Mouse (Mus musculus) layer of hippocampus, postnatal 36 days (tissue): ENCODE measurements around the gene Slx4ip. TPM values are rescaled to one million over a fixed set of nuclear protein-coding genes. Genes with fewer than 3 reads are reported as not detected.

ENCODE experiments used
- DNase-seq, 2 experiments: peaks; one replicate each; pipeline ENCODE4 v3.0.0; 2022
- total RNA-seq, 2 experiments: library from RNA; stranded (reverse); gene quantifications; 2 replicates each; pipeline ENCODE4 v1.2.3; 2021

Gene Slx4ip
- total RNA-seq, 2 experiments from 2014 or later = 7.9 to 8.2 TPM

DNA sequence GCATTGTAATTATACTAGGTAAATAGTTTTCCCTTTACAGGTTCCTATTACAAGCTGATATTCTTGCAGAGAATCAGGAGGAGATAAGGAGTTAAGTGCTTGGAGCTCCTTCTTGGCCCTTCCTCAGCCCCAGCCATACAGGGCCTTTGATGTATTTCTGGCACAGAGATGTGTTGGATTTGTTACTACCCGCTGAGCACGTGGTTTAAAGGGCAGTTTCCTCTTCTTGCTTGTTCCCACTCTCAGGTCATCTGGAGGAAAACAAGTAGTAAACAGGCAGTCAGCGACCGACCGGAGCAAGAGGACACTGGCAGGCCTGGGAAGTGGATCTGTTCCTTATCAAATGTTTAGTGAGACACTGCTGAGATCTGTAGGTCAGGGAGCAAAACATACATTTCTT lies 56.9 kb downstream of the Slx4ip start:
- no peak for DNase-seq

- no peak for DNase-seq
Measured at GRCm38 (mm10) chr2:136952238-136952637, 61.2 kb downstream of the Slx4ip start.

DNA sequence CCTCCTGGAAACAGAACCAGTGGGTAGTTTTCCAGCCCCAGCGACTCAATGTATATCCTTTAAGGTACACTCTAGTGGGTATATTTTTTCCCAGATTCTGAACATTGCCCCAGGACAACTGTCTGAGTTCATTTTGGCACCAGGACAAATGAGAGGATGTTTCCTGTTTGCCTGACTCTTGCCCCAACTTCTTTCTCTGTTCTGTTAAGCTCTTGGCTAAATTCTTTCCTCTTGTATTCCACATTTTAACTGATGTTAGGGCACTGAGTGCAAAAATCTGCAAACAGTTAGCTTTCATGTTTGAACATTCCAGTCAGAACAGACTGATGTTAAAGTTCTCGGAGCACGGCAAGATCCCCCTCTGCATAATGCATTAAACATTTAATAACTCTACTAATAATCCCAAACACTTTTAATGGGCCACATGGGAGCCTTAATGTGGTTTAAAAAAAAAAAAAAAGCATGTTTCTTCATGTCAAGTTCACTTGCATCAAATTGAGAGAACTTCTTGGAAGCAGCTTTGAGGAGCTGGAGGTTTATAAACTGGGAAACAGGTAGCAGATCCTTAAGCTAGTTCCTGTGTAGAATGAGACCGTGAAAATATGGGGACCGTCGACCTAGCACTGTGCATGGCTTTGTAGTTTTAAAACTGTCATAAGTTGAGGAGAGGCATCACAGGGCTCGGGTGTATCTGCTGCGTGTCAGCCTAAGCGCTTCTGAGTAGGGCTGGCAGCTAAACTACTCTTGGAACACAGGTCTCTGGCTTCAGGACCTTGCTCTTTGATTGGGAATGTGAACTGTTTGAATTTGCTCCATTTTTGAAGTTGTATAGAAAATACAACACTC lies 64.9 kb downstream of the Slx4ip start:
- no peak for DNase-seq

- no peak for DNase-seq
Measured at GRCm38 (mm10) chr2:136958697-136959096, 67.7 kb downstream of the Slx4ip start.

DNA sequence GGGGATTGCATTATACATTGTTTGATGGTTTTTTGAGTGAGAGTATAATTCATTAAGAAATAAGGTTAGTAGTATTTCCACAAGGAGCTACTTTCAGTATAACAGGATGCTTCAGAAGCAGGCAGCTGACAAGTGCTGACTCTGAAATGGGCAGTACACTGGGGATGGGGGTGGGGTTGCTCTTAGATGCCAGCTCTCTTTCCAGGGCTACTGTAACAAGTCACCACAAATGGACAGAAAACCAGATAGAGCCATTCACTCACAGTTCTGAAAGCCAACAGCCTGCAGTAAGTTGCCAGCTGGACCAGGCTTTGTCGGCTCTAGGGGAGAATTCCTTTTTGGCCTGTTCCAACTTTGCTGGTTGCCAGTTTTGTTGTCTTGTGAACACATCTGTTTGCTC lies 84.8 kb downstream of the Slx4ip start:
- DNase-seq = no peak

GRCm38 (mm10) chr2:136979056-136979772 lies 88.2 kb downstream of the Slx4ip start:
- DNase-seq = no peak

- no peak for DNase-seq
Measured at GRCm38 (mm10) chr2:136981062-136981879, 90.3 kb downstream of the Slx4ip start.

DNA sequence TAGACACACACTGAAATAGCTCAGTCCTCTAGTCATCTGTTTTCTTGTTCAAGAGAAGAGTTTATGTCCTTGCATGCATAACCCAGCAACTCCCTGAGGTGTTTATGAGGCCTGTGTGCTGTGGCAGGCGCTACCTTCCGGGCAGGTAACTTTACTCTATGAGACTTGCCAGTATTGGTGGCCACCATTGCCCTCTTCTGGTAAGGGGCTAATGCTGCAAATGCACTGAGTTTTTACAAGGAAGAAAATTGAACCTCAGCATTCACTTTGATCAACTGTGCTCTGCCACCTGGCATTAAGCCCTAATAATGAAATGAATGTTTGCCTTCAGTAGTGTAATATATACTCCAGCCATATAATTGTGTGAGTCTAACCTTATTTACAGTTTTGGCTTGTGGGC lies 92.9 kb downstream of the Slx4ip start:
- DNase-seq = no peak

DNA sequence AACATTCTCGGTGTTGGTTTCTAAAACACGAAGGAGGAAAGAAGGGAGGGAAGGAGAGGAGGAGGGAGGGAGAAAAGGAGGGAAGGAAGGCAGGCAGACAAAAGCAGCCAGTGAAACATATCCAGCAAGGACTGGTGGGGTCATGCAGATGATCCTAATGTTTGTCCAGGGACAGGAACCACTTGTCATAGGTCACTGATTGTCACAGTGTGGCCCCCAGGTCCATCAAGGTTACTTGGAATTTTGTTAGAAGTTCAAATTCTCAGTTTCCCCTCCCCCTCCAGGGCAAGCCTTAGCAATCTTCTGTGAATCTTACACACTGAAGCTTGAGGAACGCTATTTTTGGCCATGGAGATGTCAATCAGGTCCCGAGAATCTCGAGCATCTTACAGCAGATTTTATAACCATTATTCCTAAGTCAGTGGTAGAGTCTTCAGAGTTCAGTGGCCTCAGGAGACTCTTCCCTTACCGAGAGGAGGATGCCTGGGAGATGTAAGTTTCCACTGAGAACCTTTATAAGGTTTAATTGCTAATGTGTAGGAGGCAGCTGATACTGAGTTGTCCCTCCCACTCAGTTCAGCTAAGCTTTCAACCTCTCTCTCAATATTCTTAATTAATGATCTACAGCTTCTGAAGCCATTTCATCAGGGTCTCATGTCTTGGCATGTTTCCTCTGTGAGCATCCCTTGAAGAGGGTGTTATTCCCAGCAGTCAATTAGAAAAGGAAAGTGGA lies 95.1 kb downstream of the Slx4ip start:
- no peak for DNase-seq

GRCm38 (mm10) chr2:136993116-136993515 lies 102.1 kb downstream of the Slx4ip start:
- no peak for DNase-seq

- no peak for DNase-seq
Measured at GRCm38 (mm10) chr2:136997104-136997503, 106.1 kb downstream of the Slx4ip start.

- no peak for DNase-seq
Measured at GRCm38 (mm10) chr2:137002031-137002430, 111.0 kb downstream of the Slx4ip start.

DNA sequence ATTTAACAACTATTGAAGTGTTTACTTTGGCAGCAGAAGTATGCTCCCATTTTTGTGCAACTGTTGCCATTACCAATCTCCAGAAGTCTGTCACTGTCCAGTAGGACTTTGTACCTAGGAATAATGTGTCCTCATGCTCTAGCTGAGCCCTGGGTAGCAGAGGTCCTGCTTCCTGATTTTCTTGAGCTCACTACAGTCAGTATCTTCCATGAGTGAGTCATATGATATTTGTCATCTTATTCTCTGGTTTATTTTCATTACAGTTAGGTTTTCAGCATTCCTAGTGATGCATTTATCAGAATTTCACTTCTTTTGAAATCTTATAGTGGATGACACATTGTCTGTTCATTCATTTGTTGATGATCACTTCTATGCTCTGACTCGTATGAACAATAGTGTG lies 115.6 kb downstream of the Slx4ip start:
- DNase-seq = no peak

- no peak for DNase-seq
Measured at GRCm38 (mm10) chr2:137011980-137012379, 121.0 kb downstream of the Slx4ip start.

DNA sequence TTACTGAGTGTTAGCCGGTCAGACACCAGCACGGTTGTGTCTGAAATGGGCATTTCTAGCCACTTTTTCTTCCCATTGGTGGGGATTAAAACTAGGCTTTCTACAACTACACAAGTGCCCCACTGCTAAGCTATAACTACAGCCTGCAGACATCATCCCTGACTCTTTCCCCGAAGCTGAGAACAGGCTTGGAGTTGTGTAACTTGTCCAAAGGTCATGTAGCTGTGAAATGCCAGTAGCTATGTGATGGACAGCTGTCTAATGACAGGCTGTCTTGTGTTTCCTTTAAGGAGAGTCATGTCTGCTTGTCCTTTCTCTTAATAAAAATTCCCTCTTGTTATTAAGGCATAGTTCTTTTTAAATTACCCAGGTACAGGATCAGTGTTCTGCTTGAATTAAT lies 122.1 kb downstream of the Slx4ip start:
- DNase-seq = no peak

DNA sequence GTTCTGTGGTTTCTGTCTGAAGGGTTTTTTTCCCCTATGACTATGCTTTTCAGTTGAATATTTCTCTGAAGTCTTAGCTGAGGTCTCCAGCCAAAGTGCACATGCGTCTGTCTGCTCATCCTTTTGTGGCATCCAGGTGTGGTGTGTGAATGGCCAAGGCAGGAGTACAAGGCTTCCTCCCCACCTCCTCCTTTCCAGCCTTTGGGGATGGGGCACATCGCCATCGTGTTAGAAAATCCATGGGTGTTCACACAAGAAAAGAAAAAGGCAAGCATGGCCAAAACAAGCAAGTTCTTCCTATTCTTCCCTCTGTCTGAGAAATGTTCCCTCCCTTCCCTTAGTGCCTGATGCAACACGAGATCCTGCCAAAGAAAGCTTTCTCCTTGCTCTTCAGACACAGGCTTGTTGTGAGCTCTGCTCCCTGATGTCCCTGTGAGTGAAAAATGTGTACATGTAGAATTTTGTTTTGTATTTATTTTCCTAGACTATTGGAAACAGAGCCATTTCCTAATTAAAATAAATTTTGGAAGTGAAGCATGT lies 122.9 kb downstream of the Slx4ip start:
- no peak for DNase-seq

DNA sequence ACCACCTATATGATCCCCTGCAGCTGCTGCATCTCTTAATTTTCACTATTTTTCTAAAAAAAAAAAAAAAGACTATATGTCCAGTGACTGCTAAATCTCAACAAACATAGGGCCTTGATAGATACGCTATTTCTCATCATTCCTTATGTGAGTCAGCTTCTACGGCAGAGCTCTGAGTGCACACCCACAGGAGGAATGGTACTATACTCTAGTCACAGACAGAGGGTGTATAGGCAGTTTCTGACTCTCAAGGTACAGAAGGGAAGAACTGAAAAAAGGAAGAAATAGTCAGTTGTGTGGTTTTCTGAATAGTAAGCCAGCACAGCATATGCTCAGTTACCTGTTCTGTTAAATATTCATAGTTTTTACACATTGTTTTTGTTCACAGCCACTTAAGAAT lies 123.4 kb downstream of the Slx4ip start:
- DNase-seq = no peak

DNA sequence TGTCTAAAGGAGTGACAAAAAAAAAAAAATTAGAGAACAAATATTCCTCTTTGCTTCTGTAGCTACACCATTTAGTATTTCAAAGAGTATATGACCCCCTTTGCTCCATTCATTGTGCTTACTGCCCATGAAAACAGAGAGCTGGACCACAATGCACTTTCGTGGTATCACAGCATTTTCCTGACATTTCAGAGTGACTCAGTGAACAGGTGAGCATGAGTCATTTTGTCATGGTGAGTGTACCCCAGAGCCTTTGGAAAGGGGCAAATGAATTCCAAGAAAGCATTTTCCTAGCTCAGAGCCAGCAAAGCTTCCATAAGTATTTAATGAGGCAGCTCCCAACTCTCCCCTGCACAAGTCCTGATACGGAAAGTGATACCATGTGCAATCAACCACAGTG lies 153.1 kb downstream of the Slx4ip start:
- no peak for DNase-seq

DNA sequence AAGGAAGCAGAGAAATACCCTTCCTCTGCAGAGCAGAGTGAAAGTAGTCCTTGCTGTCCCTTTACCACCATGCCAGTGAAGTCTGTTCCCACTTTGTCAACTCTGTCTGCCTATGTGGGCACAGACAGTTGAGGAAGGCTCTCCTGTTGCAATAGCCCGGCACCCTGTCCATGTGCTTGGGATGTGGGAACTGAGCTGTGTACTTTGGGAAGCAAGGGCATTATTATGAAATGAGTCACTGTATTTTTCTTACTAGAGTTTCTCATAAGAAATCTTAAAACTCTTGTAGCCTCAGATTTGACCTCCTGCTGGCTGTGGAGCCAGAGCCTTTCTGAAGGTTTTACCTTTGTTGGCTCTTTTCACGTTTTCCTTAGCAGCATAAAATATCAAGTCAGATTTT lies 158.3 kb downstream of the Slx4ip start:
- no peak for DNase-seq

GRCm38 (mm10) chr2:137049906-137050305 lies 158.9 kb downstream of the Slx4ip start:
- no peak for DNase-seq

DNA sequence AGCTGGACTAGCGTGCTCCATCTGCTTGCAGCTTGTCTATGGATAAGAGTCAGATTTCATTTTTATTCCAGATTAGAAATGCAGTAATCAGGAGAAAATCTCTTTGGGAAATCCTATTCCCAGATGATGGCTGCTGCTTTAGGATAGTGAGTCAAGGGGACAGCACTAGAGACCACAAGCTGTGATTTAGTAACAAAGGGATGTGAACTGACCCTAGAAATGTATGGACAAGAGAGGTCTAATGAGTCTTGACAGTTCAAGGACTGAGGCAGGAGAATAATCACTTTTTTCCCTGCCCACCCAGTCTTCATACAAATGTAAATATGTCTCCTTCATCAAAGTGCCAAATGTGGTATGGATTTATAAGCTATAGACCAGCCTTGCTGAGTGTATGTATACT lies 172.8 kb downstream of the Slx4ip start:
- DNase-seq = no peak

- no peak for DNase-seq
Measured at GRCm38 (mm10) chr2:137064513-137064912, 173.5 kb downstream of the Slx4ip start.
